Mouse (Mus musculus): ENCODE data around the gene Slc25a53. TPM values are rescaled to one million over a fixed set of nuclear protein-coding genes. Genes with fewer than 3 reads are reported as not detected.
"Not testable (repeated sequence)": the region's sequence is repeated elsewhere in the genome, so short reads cannot be mapped to it uniquely, and the experiment has no call there.

Slc25a53 gene
- polyA plus RNA-seq, 1 experiment from 2014 or later = 14.4 TPM

DNA sequence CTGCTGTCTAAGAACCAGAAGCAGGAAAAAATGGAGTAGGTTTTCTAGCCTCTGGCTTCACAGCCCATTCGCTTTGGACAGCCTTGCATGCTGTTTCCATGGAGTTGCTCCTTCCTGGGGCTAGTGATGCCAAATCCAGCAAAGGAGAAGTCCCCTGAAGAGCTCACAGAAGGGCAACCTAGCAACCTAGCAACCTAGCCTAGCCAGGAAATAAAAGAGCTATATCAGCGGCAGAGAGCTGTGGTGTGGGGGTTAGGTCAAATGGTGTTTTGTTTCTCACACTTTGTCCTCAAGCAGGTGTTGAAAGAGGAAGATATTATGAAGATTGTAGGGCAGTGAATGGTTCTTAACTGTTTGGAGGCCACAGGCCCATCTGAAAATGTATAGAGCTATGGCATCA, 46.8 kb downstream of the Slc25a53 start:
- Histone ChIP-seq H3K4me3 (ENCODE audit: low read depth, low read length) (no peak overlapping the region), H3K4me2 (replicated peaks; ENCODE audit: low read depth, low read length) (no peak overlapping the region), H3K27ac (ENCODE audit: low read length) (no peak overlapping the region), H3K9ac (replicated peaks; ENCODE audit: low read depth, low read length) (no peak overlapping the region), H3K4me1 (ENCODE audit: control insufficient read depth, insufficient read depth, low read length) (no peaks in the 10 kb centered on the region), H3K36me3 (ENCODE audit: control insufficient read depth, insufficient read depth, low read length) (no peaks in the 10 kb centered on the region), H3K27me3 (ENCODE audit: control insufficient read depth, insufficient read depth, low read length) (no peaks in the 10 kb centered on the region), H3K9me3 (ENCODE audit: control insufficient read depth, low read depth, low read length) (no peaks in the 10 kb centered on the region)
- no peak for ATAC-seq (ENCODE audit: insufficient number of reproducible peaks, insufficient read depth, low FRiP score, low read depth)
- 58% methylated on average over 2 of the region's 2 CpGs for WGBS

DNA sequence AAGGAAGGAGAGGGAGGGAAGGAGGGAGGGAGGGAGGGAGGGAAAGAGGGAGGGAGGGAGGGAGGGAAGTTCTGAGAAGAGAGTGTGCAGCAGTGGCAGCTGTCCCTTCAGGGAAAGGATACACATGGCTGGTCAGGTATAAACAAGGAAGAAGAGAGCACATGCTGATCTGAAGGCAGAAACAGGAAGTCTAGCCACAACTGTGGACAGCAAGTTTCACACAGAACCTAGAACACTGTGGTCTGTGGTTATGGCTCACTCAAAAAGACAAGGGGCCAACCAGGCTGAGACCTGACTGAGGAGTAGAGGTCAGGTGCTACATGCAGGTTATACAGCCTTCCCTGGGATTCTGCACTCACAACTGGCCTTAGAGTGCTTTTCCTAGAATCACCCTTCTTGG, 52.1 kb downstream of the Slc25a53 start:
- ATAC-seq (ENCODE audit: insufficient number of reproducible peaks, insufficient read depth, low FRiP score, low read depth) = no peak
- H3K4me3 ChIP-seq (ENCODE audit: low read depth, low read length) = no peak overlapping the region

DNA sequence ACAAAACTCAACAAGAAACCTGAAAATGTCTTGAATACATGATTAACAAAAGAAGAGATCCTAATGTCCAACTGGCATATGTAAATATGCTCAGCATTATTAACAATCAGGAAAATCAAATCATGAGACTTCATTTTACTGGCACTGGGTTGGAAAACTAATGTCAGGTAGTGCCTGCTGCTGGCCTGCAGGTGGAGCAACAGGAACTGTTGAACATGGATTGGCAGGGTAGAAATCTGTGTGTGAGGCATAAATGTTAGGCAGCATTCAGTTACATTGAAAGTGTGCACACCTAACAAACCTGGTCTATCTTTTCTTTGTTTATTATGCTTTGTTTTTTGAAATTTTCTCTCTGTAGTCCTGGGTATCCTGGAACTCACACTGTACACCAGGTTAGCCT, 59.5 kb downstream of the Slc25a53 start:
- Histone ChIP-seq H3K27me3 (ENCODE audit: control insufficient read depth, insufficient read depth, low read length) (no peaks in the 10 kb centered on the region), H3K9me3 (ENCODE audit: control insufficient read depth, low read depth, low read length) (no peaks in the 10 kb centered on the region), H3K4me2 (replicated peaks; ENCODE audit: low read depth, low read length) (no peak overlapping the region), H3K4me3 (ENCODE audit: low read depth, low read length) (no peak overlapping the region), H3K4me1 (ENCODE audit: control insufficient read depth, insufficient read depth, low read length) (no peaks in the 10 kb centered on the region), H3K9ac (replicated peaks; ENCODE audit: low read depth, low read length) (no peak overlapping the region), H3K27ac (ENCODE audit: low read length) (no peak overlapping the region), H3K36me3 (ENCODE audit: control insufficient read depth, insufficient read depth, low read length) (no peaks in the 10 kb centered on the region)
- no peak for ATAC-seq (ENCODE audit: insufficient number of reproducible peaks, insufficient read depth, low FRiP score, low read depth)

More for the DNA sequence above, 52.1 kb downstream of the Slc25a53 start:
- no peak overlapping the region for H3K27ac ChIP-seq (ENCODE audit: low read length)
- no peak overlapping the region for H3K4me2 ChIP-seq (replicated peaks; ENCODE audit: low read depth, low read length)
- no peak overlapping the region for H3K9ac ChIP-seq (replicated peaks; ENCODE audit: low read depth, low read length)
- no peaks in the 10 kb centered on the region for H3K36me3 ChIP-seq (ENCODE audit: control insufficient read depth, insufficient read depth, low read length)
- no peaks in the 10 kb centered on the region for H3K27me3 ChIP-seq (ENCODE audit: control insufficient read depth, insufficient read depth, low read length)
- no peaks in the 10 kb centered on the region for H3K4me1 ChIP-seq (ENCODE audit: control insufficient read depth, insufficient read depth, low read length)
- H3K9me3 ChIP-seq (ENCODE audit: control insufficient read depth, low read depth, low read length) = no peaks in the 10 kb centered on the region

DNA sequence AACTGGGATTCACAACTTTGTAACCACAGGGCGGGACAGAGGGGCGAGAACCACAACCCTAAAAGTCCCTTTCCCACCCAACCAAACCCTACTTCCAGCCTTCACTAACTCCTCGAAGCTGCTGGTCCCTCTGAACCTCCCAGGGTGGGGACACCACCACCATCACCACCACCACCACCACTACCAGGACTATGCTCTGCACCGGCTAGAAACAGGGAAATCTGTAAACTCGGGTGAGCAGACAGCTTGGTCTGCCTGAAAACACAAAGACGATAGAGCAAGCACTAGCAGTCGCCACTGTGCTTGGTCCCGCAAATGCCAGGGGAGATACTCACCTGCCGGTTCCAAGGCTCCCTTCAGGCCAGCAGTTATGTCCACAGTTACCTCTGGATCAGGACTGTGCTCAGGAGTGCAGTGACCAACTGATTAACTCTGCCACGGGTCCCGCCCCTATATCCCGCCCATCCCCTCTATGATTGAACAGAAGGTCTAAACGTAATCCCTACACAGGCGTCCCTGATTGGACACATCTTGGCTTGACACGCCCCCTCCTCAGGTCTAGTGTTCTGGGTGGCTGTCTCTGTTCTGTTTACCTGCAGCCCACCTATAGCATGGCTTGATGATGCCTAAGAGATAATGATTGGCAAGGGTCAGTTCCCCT, 61.5 kb downstream of the Slc25a53 start, which contains the start of the genes Tmsb15l and Tmsb15b1:
Gene Tmsb15l (minus strand): TSS at position 446 of the 661 bp plus-strand sequence.
Gene Tmsb15b1 (minus strand): TSS at position 451 of the 661 bp plus-strand sequence.
- 34% methylated on average over 15 of the region's 15 CpGs for WGBS
- peak; percentile 100 for ATAC-seq (ENCODE audit: insufficient number of reproducible peaks, insufficient read depth, low FRiP score, low read depth)
- Histone ChIP-seq H3K4me1 (ENCODE audit: control insufficient read depth, insufficient read depth, low read length) (no peaks in the 10 kb centered on the region), H3K36me3 (ENCODE audit: control insufficient read depth, insufficient read depth, low read length) (no peaks in the 10 kb centered on the region), H3K9ac (replicated peaks; ENCODE audit: low read depth, low read length) (no peak within 1 kb of the TSS), H3K27me3 (ENCODE audit: control insufficient read depth, insufficient read depth, low read length) (no peaks in the 10 kb centered on the region), H3K4me3 (ENCODE audit: low read depth, low read length) (peak within 1 kb of the TSS; percentile 33), H3K27ac (ENCODE audit: low read length) (no peak within 1 kb of the TSS), H3K9me3 (ENCODE audit: control insufficient read depth, low read depth, low read length) (no peaks in the 10 kb centered on the region), H3K4me2 (replicated peaks; ENCODE audit: low read depth, low read length) (peak within 1 kb of the TSS; percentile 42)

DNA sequence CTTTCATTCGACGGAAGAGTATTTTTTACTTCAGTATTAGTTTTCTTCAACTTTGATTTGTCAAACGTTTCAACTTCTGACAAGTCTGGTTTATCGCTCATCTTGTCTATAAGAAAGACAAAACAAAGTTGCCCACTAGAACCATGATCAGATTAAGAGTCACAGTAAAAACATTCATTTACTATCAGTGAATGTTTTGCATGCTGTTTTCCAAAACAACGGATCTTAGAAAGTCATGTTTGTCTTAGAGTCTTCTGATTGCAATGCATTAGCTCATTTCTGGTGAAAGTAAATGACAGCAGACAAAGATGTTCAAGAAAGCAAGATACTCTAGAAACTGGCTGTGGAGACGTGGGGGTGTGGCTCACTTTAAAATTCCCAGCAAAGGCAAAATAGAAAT, 62.7 kb downstream of the Slc25a53 start, which contains the start of gene Tmsb15b2:
Gene Tmsb15b2 (minus strand): TSS at position 101 of the 400 bp plus-strand sequence.
- H3K4me2 ChIP-seq (replicated peaks; ENCODE audit: low read depth, low read length) = peak within 1 kb of the TSS; percentile 42
- H3K4me1 ChIP-seq (ENCODE audit: control insufficient read depth, insufficient read depth, low read length); H3K27me3 ChIP-seq (ENCODE audit: control insufficient read depth, insufficient read depth, low read length); H3K36me3 ChIP-seq (ENCODE audit: control insufficient read depth, insufficient read depth, low read length); H3K9me3 ChIP-seq (ENCODE audit: control insufficient read depth, low read depth, low read length); H3K9ac ChIP-seq (replicated peaks; ENCODE audit: low read depth, low read length); ATAC-seq (ENCODE audit: insufficient number of reproducible peaks, insufficient read depth, low FRiP score, low read depth); H3K27ac ChIP-seq (ENCODE audit: low read length): not testable (repeated sequence)
- H3K4me3 ChIP-seq (ENCODE audit: low read depth, low read length) = peak within 1 kb of the TSS; percentile 33
- WGBS = 78% methylated on average over 6 of the region's 6 CpGs

DNA sequence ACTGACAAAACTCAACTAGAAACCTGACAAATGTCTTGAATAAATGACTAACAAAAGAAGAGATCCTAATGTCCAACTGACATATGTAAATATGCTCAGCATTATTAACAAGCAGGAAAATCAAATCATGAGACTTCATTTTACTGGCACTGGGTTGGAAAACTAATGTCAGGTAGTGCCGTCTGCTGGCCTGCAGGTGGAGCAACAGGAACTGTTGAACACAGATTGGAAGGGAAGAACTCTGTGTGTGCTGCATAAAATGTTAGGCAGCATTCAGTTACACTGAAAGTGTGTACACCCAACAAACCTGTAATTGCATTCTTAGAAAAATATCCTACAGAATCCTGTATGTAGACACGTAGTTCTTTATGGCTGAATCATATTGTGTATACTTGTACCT, 78.4 kb downstream of the Slc25a53 start:
- WGBS = 32% methylated on average over 2 of the region's 2 CpGs
- Histone ChIP-seq H3K9me3 (ENCODE audit: control insufficient read depth, low read depth, low read length) (no peaks in the 10 kb centered on the region), H3K4me3 (ENCODE audit: low read depth, low read length) (no peak overlapping the region), H3K36me3 (ENCODE audit: control insufficient read depth, insufficient read depth, low read length) (no peaks in the 10 kb centered on the region), H3K4me1 (ENCODE audit: control insufficient read depth, insufficient read depth, low read length) (no peaks in the 10 kb centered on the region), H3K27me3 (ENCODE audit: control insufficient read depth, insufficient read depth, low read length) (no peaks in the 10 kb centered on the region), H3K4me2 (replicated peaks; ENCODE audit: low read depth, low read length) (no peak overlapping the region), H3K27ac (ENCODE audit: low read length) (no peak overlapping the region), H3K9ac (replicated peaks; ENCODE audit: low read depth, low read length) (no peak overlapping the region)
- ATAC-seq (ENCODE audit: insufficient number of reproducible peaks, insufficient read depth, low FRiP score, low read depth) = no peak

DNA sequence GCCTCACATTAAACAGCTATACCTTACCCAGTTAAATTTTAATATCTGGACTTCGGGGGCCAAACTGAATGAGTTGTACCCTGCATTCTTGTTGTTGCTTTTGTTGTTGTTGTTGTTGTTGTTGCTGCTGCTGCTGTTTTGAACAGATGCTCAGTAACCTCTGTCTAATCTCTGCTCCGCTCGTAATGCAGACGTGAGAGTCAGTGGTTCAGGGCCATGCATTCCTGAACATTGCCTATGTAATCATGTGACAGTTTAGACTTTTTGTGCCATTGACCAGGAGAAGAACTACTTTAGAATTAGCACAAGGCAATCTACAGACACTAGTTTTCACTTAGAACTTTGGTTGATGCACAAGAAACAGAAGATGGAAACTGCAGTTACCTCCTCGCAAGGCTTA, 79.8 kb downstream of the Slc25a53 start:
- peak overlapping the region; percentile 34 for H3K4me2 ChIP-seq (replicated peaks; ENCODE audit: low read depth, low read length)
- H3K9ac ChIP-seq (replicated peaks; ENCODE audit: low read depth, low read length) = not testable (repeated sequence)

DNA sequence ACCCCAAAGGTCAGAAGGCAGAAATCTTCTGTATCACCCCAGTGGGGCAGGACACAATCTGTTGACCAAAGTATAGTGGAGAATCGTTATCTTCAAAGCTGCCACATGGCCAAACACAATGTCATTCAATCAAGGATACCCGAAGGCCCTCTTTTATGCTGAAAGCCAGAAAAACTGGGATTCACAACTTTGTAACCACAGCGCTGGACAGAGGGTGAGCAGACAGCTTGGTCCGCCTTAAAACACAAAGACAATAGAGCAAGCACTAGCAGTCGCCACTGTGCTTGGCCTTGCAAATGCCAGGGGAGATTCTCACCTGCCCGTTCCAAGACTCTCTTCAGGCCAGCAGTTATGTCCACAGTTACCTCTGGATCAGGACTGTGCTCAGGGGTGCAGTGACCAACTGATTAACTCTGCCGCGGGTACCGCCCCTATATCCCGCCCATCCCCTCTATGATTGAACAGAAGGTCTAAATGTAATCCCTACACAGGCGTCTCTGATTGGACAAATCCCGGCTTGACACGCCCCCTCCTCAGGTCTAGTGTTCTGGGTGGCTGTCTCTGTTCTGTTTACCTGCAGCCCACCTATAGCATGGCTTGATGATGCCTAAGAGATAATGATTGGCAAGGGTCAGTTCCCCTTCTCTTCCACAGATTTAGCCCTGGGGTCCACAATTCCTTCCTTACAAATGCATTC, 80.4 kb downstream of the Slc25a53 start:
- not testable (repeated sequence) for H3K36me3 ChIP-seq (ENCODE audit: control insufficient read depth, insufficient read depth, low read length); H3K4me1 ChIP-seq (ENCODE audit: control insufficient read depth, insufficient read depth, low read length); H3K27me3 ChIP-seq (ENCODE audit: control insufficient read depth, insufficient read depth, low read length); H3K27ac ChIP-seq (ENCODE audit: low read length); H3K9me3 ChIP-seq (ENCODE audit: control insufficient read depth, low read depth, low read length); H3K9ac ChIP-seq (replicated peaks; ENCODE audit: low read depth, low read length)
- 22% methylated on average over 13 of the region's 13 CpGs for WGBS
- H3K4me3 ChIP-seq (ENCODE audit: low read depth, low read length) = 0 out of 2 replicates have a peak overlapping the region, but pooled peaks have one; percentile 17
- H3K4me2 ChIP-seq (replicated peaks; ENCODE audit: low read depth, low read length) = peak overlapping the region; percentile 34
- peak; percentile 99 for ATAC-seq (ENCODE audit: insufficient number of reproducible peaks, insufficient read depth, low FRiP score, low read depth)

More for the DNA sequence above, 79.8 kb downstream of the Slc25a53 start:
- 58% methylated on average over 5 of the region's 5 CpGs for WGBS
- not testable (repeated sequence) for H3K36me3 ChIP-seq (ENCODE audit: control insufficient read depth, insufficient read depth, low read length); H3K9me3 ChIP-seq (ENCODE audit: control insufficient read depth, low read depth, low read length); H3K4me1 ChIP-seq (ENCODE audit: control insufficient read depth, insufficient read depth, low read length); ATAC-seq (ENCODE audit: insufficient number of reproducible peaks, insufficient read depth, low FRiP score, low read depth); H3K27ac ChIP-seq (ENCODE audit: low read length); H3K27me3 ChIP-seq (ENCODE audit: control insufficient read depth, insufficient read depth, low read length)
- H3K4me3 ChIP-seq (ENCODE audit: low read depth, low read length) = 0 out of 2 replicates have a peak overlapping the region, but pooled peaks have one; percentile 17

Data from stomach, embryonic 14.5 days (tissue).